Mouse (Mus musculus) myocyte (in vitro differentiated cells): Measurements from ENCODE around the gene Fermt2. TPM values are rescaled to one million over a fixed set of nuclear protein-coding genes. Genes with fewer than 3 reads are reported as not detected.

Experiments
- H3K27me3 ChIP-seq: one replicate; pipeline ENCODE4 v1.6.1; 2011; ENCODE audit not compliant: control insufficient read depth, insufficient read depth, insufficient read length
- H3K36me3 ChIP-seq: one replicate; pipeline ENCODE4 v1.6.1; 2011; ENCODE audit not compliant: control insufficient read depth, insufficient read depth
- H3K4me2 ChIP-seq: one replicate; pipeline ENCODE4 v1.6.1; 2011; ENCODE audit warnings: low read depth, control low read depth
- H3K4me3 ChIP-seq: one replicate; pipeline ENCODE4 v1.5.1; 2011; ENCODE audit warnings: mild to moderate bottlenecking, control low read depth, moderate library complexity
- H3K79me2 ChIP-seq: one replicate; pipeline ENCODE4 v1.6.1; 2011; ENCODE audit not compliant: control insufficient read depth, insufficient read depth
- H3ac ChIP-seq: one replicate; pipeline ENCODE4 v1.6.1; 2011; ENCODE audit not compliant: control insufficient read depth, insufficient read length
- CEBPB ChIP-seq: IDR thresholded peaks from 2 replicates; pipeline ENCODE4 v1.6.1; 2011; ENCODE audit warnings: mild to moderate bottlenecking, moderate library complexity; ENCODE audit not compliant: poor library complexity, insufficient read depth, severe bottlenecking
- E2F4 ChIP-seq: IDR thresholded peaks from one replicate; pipeline ENCODE4 v1.6.1; 2011; ENCODE audit warnings: mild to moderate bottlenecking, control low read depth, moderate library complexity; ENCODE audit not compliant: insufficient read depth
- MAX ChIP-seq: IDR thresholded peaks from one replicate; pipeline ENCODE4 v1.6.1; 2011; ENCODE audit warnings: low read depth, mild to moderate bottlenecking, control low read depth
- MYOD1 ChIP-seq, 3 experiments: IDR thresholded peaks; one replicate each; pipeline ENCODE4 v1.6.1; 2011; ENCODE audit warnings: control low read depth in 2 of 3, low read depth in 2 of 3, mild to moderate bottlenecking in 2 of 3, moderate library complexity in 1 of 3; ENCODE audit not compliant: insufficient read length in 2 of 3, control insufficient read depth in 1 of 3
- MYOG ChIP-seq, 3 experiments: IDR thresholded peaks; one replicate each; pipeline ENCODE4 v1.6.1; 2011; ENCODE audit warnings: control low read depth in 2 of 3, low read depth in 2 of 3, mild to moderate bottlenecking in 2 of 3; ENCODE audit not compliant: insufficient read length in 2 of 3, control insufficient read depth in 1 of 3, insufficient read depth in 1 of 3
- POLR2A ChIP-seq: IDR thresholded peaks from one replicate; pipeline ENCODE4 v1.6.1; 2011; ENCODE audit warnings: low read depth, mild to moderate bottlenecking, control low read depth, moderate library complexity; ENCODE audit not compliant: insufficient read length
- POLR2AphosphoS2 ChIP-seq: IDR thresholded peaks from one replicate; pipeline ENCODE4 v1.6.1; 2011; ENCODE audit warnings: low read depth, control low read depth; ENCODE audit not compliant: insufficient read length
- REST ChIP-seq: IDR thresholded peaks from one replicate; pipeline ENCODE4 v1.6.1; 2011; ENCODE audit warnings: mild to moderate bottlenecking, control low read depth, moderate library complexity; ENCODE audit not compliant: insufficient read depth, insufficient read length
- SRF ChIP-seq: IDR thresholded peaks from one replicate; pipeline ENCODE4 v1.6.1; 2011; ENCODE audit warnings: low read depth; ENCODE audit not compliant: control insufficient read depth, insufficient read length
- TCF12 ChIP-seq: IDR thresholded peaks from one replicate; pipeline ENCODE4 v1.6.1; 2011; ENCODE audit warnings: mild to moderate bottlenecking, control low read depth; ENCODE audit not compliant: poor library complexity, insufficient read depth, severe bottlenecking
- TCF3 ChIP-seq: IDR thresholded peaks from one replicate; pipeline ENCODE4 v1.6.1; 2011; ENCODE audit warnings: low read depth, control low read depth; ENCODE audit not compliant: insufficient read length
- USF1 ChIP-seq: IDR thresholded peaks from one replicate; pipeline ENCODE4 v1.6.1; 2011; ENCODE audit warnings: low read depth, mild to moderate bottlenecking, control low read depth, moderate library complexity
- polyA plus RNA-seq: library from polyadenylated mRNA; unstranded; fragments of >200 nt; fragmentation: generic; extraction: Trizol; gene quantifications from one replicate; pipeline ENCODE4 v1.2.1, GENCODE M21; 2012; ENCODE audit warnings: missing spikeins

The Fermt2 gene
- polyA plus RNA-seq, 1 experiment = 37.9 TPM

- no peak for TF ChIP-seq POLR2AphosphoS2
- no peak for TF ChIP-seq CEBPB
- TF ChIP-seq MYOD1 (IDR thresholded peaks at IDR 0.05; ENCODE audit: control insufficient read depth in 1 of 3, insufficient read length in 2 of 3, low read depth in 2 of 3) = no peak
- TF ChIP-seq E2F4 = no peak
- no peak for TF ChIP-seq MAX
- TF ChIP-seq REST = no peak
- TF ChIP-seq SRF = no peak
- no peak for TF ChIP-seq TCF12
- TF ChIP-seq TCF3 = no peak
- no peak for TF ChIP-seq MYOG (IDR thresholded peaks at IDR 0.05; ENCODE audit: control insufficient read depth in 1 of 3, insufficient read depth in 1 of 3, insufficient read length in 2 of 3, low read depth in 2 of 3)
- no peak for TF ChIP-seq POLR2A
- no peak for TF ChIP-seq USF1
- H3ac ChIP-seq = no peak overlapping the region
- H3K4me3 ChIP-seq = no peak overlapping the region
- no peaks in the 10 kb centered on the region for H3K36me3 ChIP-seq
- no peaks in the 10 kb centered on the region for H3K79me2 ChIP-seq
- no peaks in the 10 kb centered on the region for H3K27me3 ChIP-seq
- no peak overlapping the region for H3K4me2 ChIP-seq
Observed at GRCm38 (mm10) chr14:45432003-45432402, 97.9 kb downstream of the Fermt2 start.

DNA sequence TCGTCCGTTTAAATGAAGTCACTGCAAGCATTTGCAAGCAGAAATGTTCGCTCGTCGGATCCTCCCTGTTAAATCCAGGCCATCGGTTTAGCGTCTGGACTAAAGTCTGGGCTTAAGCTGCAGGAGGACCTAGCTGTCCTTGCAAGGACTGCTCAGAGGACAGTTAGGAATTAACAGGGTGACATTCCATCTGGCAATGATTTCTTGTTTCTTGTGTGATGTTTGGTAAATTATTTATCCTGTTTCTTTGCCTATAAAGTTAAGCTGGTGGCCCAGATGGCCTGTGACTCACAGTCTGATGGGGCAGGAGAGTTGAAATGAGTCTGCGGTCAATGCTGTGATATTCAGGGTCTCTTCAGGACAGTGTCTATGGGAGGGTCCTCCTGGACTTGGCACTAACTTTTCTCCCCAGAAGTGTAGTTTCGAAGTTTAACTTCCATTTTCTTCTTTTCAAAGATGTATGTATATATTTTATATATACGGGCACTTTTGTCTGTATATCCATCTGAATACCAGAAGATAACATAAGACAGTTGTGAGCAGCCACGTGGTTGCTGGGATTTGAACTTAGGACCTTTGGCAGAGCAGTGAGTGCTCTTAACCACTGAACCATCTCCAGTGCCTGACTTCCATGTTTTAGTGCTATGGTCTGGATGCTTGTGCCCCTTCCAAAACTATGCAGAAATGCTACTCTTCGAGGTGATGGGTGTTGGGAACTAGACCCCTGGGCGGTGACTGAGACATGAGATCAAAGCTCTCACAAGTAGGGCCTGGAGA lies 99.7 kb downstream of the Fermt2 start:
- Histone ChIP-seq H3K4me2 (no peak overlapping the region), H3K79me2 (no peaks in the 10 kb centered on the region), H3K27me3 (no peaks in the 10 kb centered on the region), H3ac (no peak overlapping the region), H3K36me3 (no peaks in the 10 kb centered on the region), H3K4me3 (no peak overlapping the region)
- TF ChIP-seq MAX (no peak), POLR2AphosphoS2 (no peak), MYOD1 (IDR thresholded peaks at IDR 0.05; ENCODE audit: control insufficient read depth in 1 of 3, insufficient read length in 2 of 3, low read depth in 2 of 3) (no peak), POLR2A (no peak), MYOG (IDR thresholded peaks at IDR 0.05; ENCODE audit: control insufficient read depth in 1 of 3, insufficient read depth in 1 of 3, insufficient read length in 2 of 3, low read depth in 2 of 3) (no peak), REST (no peak), E2F4 (no peak)

GRCm38 (mm10) chr14:45423220-45423619 lies 106.7 kb downstream of the Fermt2 start:
- TF ChIP-seq CEBPB = no peak
- TF ChIP-seq POLR2A = no peak
- no peak for TF ChIP-seq MYOG (IDR thresholded peaks at IDR 0.05; ENCODE audit: control insufficient read depth in 1 of 3, insufficient read depth in 1 of 3, insufficient read length in 2 of 3, low read depth in 2 of 3)
- no peak for TF ChIP-seq SRF
- no peak for TF ChIP-seq TCF12
- TF ChIP-seq E2F4 = no peak
- no peak for TF ChIP-seq TCF3
- no peak for TF ChIP-seq POLR2AphosphoS2
- no peak for TF ChIP-seq MAX
- TF ChIP-seq MYOD1 (IDR thresholded peaks at IDR 0.05; ENCODE audit: control insufficient read depth in 1 of 3, insufficient read length in 2 of 3, low read depth in 2 of 3) = no peak
- TF ChIP-seq REST = no peak
- TF ChIP-seq USF1 = no peak
- H3K36me3 ChIP-seq = no peaks in the 10 kb centered on the region
- no peak overlapping the region for H3K4me3 ChIP-seq
- no peaks in the 10 kb centered on the region for H3K79me2 ChIP-seq
- H3ac ChIP-seq = no peak overlapping the region
- H3K27me3 ChIP-seq = peaks cover 6% of the 10 kb centered on the region
- H3K4me2 ChIP-seq = no peak overlapping the region

GRCm38 (mm10) chr14:45422371-45422770 lies 107.5 kb downstream of the Fermt2 start:
- Histone ChIP-seq H3K4me3 (no peak overlapping the region), H3K27me3 (peaks cover 6% of the 10 kb centered on the region), H3ac (no peak overlapping the region), H3K79me2 (no peaks in the 10 kb centered on the region), H3K36me3 (no peaks in the 10 kb centered on the region), H3K4me2 (no peak overlapping the region)
- TF ChIP-seq MYOD1 (IDR thresholded peaks at IDR 0.05; ENCODE audit: control insufficient read depth in 1 of 3, insufficient read length in 2 of 3, low read depth in 2 of 3) (no peak), REST (no peak), CEBPB (no peak), TCF3 (no peak), POLR2AphosphoS2 (no peak), SRF (no peak), MYOG (IDR thresholded peaks at IDR 0.05; ENCODE audit: control insufficient read depth in 1 of 3, insufficient read depth in 1 of 3, insufficient read length in 2 of 3, low read depth in 2 of 3) (no peak), TCF12 (no peak), E2F4 (no peak), USF1 (no peak), POLR2A (no peak), MAX (no peak)
